Mouse (Mus musculus) cerebellum, adult 2 months (tissue): ENCODE data around the gene Olfr667. TPM values are rescaled to one million over a fixed set of nuclear protein-coding genes. Genes with fewer than 3 reads are reported as not detected.
"Not testable (repeated sequence)": the region's sequence is repeated elsewhere in the genome, so short reads cannot be mapped to it uniquely, and the experiment has no call there.

Experiments used
- DNase-seq, 2 experiments: peaks; one replicate each; pipeline ENCODE4 v3.0.0; 2021
- H3K27ac ChIP-seq: fragments of 200-500 bp; 2 replicates; pipeline ENCODE4 v1.5.1; 2012; ENCODE audit warnings: low read length, control low read depth, inconsistent platforms; ENCODE audit not compliant: insufficient read depth
- H3K27me3 ChIP-seq: fragments of 200-500 bp; 2 replicates; pipeline ENCODE4 v1.6.1; 2012; ENCODE audit warnings: inconsistent platforms, mild to moderate bottlenecking, low read length, moderate library complexity; ENCODE audit not compliant: control insufficient read depth, insufficient read depth
- H3K4me1 ChIP-seq: fragments of 200-500 bp; 2 replicates; pipeline ENCODE4 v1.6.1; 2011; ENCODE audit warnings: low read length; ENCODE audit not compliant: control insufficient read depth, insufficient read depth
- H3K4me3 ChIP-seq: fragments of 200-500 bp; replicated peaks from 2 replicates; pipeline ENCODE3; 2011; ENCODE audit warnings: mild to moderate bottlenecking, low read depth, low read length, control low read depth; ENCODE audit not compliant: insufficient read depth
- CTCF ChIP-seq: fragments of 200-500 bp; IDR thresholded peaks from 2 replicates; pipeline ENCODE4 v1.5.1; 2011; ENCODE audit warnings: low read depth, mild to moderate bottlenecking, control low read depth, low read length, moderate library complexity, borderline replicate concordance; ENCODE audit not compliant: insufficient read depth
- POLR2A ChIP-seq: fragments of 200-500 bp; IDR thresholded peaks from 2 replicates; pipeline ENCODE4 v1.6.1; 2011; ENCODE audit warnings: low read length, control low read depth, borderline replicate concordance; ENCODE audit not compliant: insufficient read depth
- WGBS: fragments of 180-500 bp; shearing (Covaris S2); methylation state at CpG from one replicate; pipeline ENCODE4 v1.1.7; 2018; 5-methylcytosine and 5-hydroxymethylcytosine counted together
- polyA plus RNA-seq: library from polyadenylated mRNA; depleted of rRNA; stranded (reverse); fragments of >200 nt; gene quantifications from 2 replicates; pipeline ENCODE4 v1.2.3, GENCODE M21; 2012; rRNA removed

The Olfr667 gene
- not detected in 2 replicates for polyA plus RNA-seq

- no peak for DNase-seq
- H3K4me1 ChIP-seq = no peaks in the 10 kb centered on the region
- TF ChIP-seq CTCF (no peak), POLR2A (no peak)
- 76% methylated on average over 1 of the region's 1 CpGs for WGBS
- H3K4me3 ChIP-seq = no peak within 1 kb of the TSS
- H3K27me3 ChIP-seq = no peaks in the 10 kb centered on the region
- H3K27ac ChIP-seq = no peak within 1 kb of the TSS
Measured at GRCm38 (mm10) chr7:104921382-104921781, at the start of gene Olfr667. Gene Olfr667 (minus strand): TSS chr7:104921482.

GRCm38 (mm10) chr7:104962520-104962919 lies 41.2 kb upstream of the Olfr667 start, which contains the start of gene Olfr670:
Gene Olfr670 (minus strand): TSS chr7:104962620.
- Histone ChIP-seq H3K27ac (no peak within 1 kb of the TSS), H3K4me1 (no peaks in the 10 kb centered on the region), H3K4me3 (no peak within 1 kb of the TSS), H3K27me3 (no peaks in the 10 kb centered on the region)
- TF ChIP-seq POLR2A = no peak
- no peak for TF ChIP-seq CTCF
- DNase-seq = no peak
- WGBS = 55% methylated on average over 1 of the region's 1 CpGs

GRCm38 (mm10) chr7:104950234-104950633 lies 29.0 kb upstream of the Olfr667 start:
- not testable (repeated sequence) for DNase-seq, H3K4me3 ChIP-seq, H3K27me3 ChIP-seq, H3K4me1 ChIP-seq, H3K27ac ChIP-seq
- WGBS = 93% methylated on average over 16 of the region's 16 CpGs

- H3K4me1 ChIP-seq = no peaks in the 10 kb centered on the region
- no peaks in the 10 kb centered on the region for H3K27me3 ChIP-seq
- no peak within 1 kb of the TSS for H3K27ac ChIP-seq
- DNase-seq = no peak
- TF ChIP-seq POLR2A = no peak
- TF ChIP-seq CTCF = no peak
- WGBS = 91% methylated on average over 1 of the region's 1 CpGs
- H3K4me3 ChIP-seq = no peak within 1 kb of the TSS
Measured at GRCm38 (mm10) chr7:104933940-104934339, 12.7 kb upstream of the Olfr667 start, which contains the start of gene Olfr669. Gene Olfr669 (plus strand): TSS chr7:104934240.

- H3K4me3 ChIP-seq = no peak within 1 kb of the TSS
- DNase-seq = no peak
- 73% methylated on average over 1 of the region's 1 CpGs for WGBS
- H3K27ac ChIP-seq = no peak within 1 kb of the TSS
- TF ChIP-seq POLR2A (no peak), CTCF (no peak)
- H3K27me3 ChIP-seq = no peaks in the 10 kb centered on the region
- H3K4me1 ChIP-seq = no peaks in the 10 kb centered on the region
Measured at GRCm38 (mm10) chr7:104927957-104928356, 6.7 kb upstream of the Olfr667 start, which contains the start of gene Olfr668. Gene Olfr668 (minus strand): TSS chr7:104928057.

- DNase-seq = no peak
- Histone ChIP-seq H3K4me1 (no peaks in the 10 kb centered on the region), H3K27ac (no peak within 1 kb of the TSS), H3K27me3 (no peaks in the 10 kb centered on the region), H3K4me3 (no peak within 1 kb of the TSS)
- TF ChIP-seq CTCF (no peak), POLR2A (no peak)
- WGBS = 82% methylated on average over 2 of the region's 2 CpGs
Measured at GRCm38 (mm10) chr7:104895852-104896251, 25.4 kb downstream of the Olfr667 start, which contains the start of gene Olfr666. Gene Olfr666 (minus strand): TSS chr7:104895952.

- Histone ChIP-seq H3K4me1 (no peaks in the 10 kb centered on the region), H3K27me3 (no peaks in the 10 kb centered on the region), H3K4me3 (no peak within 1 kb of the TSS), H3K27ac (no peak within 1 kb of the TSS)
- DNase-seq = no peak
- WGBS = 29% methylated on average over 1 of the region's 1 CpGs
- TF ChIP-seq POLR2A (no peak), CTCF (no peak)
Measured at GRCm38 (mm10) chr7:104877731-104878130, 43.6 kb downstream of the Olfr667 start, which contains the start of gene Olfr665. Gene Olfr665 (plus strand): TSS chr7:104878031.

Other genes starting within 250 kb of the Olfr667 start
- not detected in 2 replicates for gene Olfr661, start 235.0 kb downstream of the Olfr667 start, polyA plus RNA-seq
- not detected in 2 replicates for gene Usp17le, start 144.0 kb downstream of the Olfr667 start, polyA plus RNA-seq
- not detected in 2 replicates for gene Usp17lb, start 78.9 kb downstream of the Olfr667 start, polyA plus RNA-seq
- gene Usp17la, start 64.5 kb downstream of the Olfr667 start, polyA plus RNA-seq = not detected in 2 replicates
- not detected in 2 replicates for gene Olfr665, start 43.5 kb downstream of the Olfr667 start, polyA plus RNA-seq
- gene Olfr666, start 25.5 kb downstream of the Olfr667 start, polyA plus RNA-seq = not detected in 2 replicates
- gene Olfr668, start 6.6 kb upstream of the Olfr667 start, polyA plus RNA-seq = not detected in 2 replicates
- not detected in 2 replicates for gene Olfr669, start 12.8 kb upstream of the Olfr667 start, polyA plus RNA-seq
- not detected in 2 replicates for gene Olfr670, start 41.1 kb upstream of the Olfr667 start, polyA plus RNA-seq
- not detected in 2 replicates for gene Olfr671, start 57.6 kb upstream of the Olfr667 start, polyA plus RNA-seq
- gene Olfr672, start 80.5 kb upstream of the Olfr667 start, polyA plus RNA-seq = not detected in 2 replicates
- not detected in 2 replicates for gene Olfr675, start 107.0 kb upstream of the Olfr667 start, polyA plus RNA-seq
- gene Olfr676, start 111.2 kb upstream of the Olfr667 start, polyA plus RNA-seq = not detected in 2 replicates
- not detected in 2 replicates for gene Olfr677, start 129.9 kb upstream of the Olfr667 start, polyA plus RNA-seq
- gene Olfr678, start 143.0 kb upstream of the Olfr667 start, polyA plus RNA-seq = not detected in 2 replicates
- gene Olfr679, start 159.7 kb upstream of the Olfr667 start, polyA plus RNA-seq = not detected in 2 replicates
- gene Olfr680-ps1, start 171.3 kb upstream of the Olfr667 start, polyA plus RNA-seq = not detected in 2 replicates
- gene Olfr681, start 195.4 kb upstream of the Olfr667 start, polyA plus RNA-seq = not detected in 2 replicates
- not detected in 2 replicates for gene Olfr683, start 225.5 kb upstream of the Olfr667 start, polyA plus RNA-seq
- gene Olfr684, start 242.2 kb upstream of the Olfr667 start, polyA plus RNA-seq = not detected in 2 replicates